Mouse (Mus musculus): ENCODE measurements at regions not wholly inside any gene's neighbourhood (a gene's known extent, or its start where the extent isn't known, plus 50 kb on each side); places are given as distances from the start of the nearest gene placed in this dataset.

- TF ChIP-seq CTCF (IDR thresholded peaks at IDR 0.05; ENCODE audit: extremely low read depth, insufficient read depth, insufficient read length, insufficient replicate concordance) (no peak), POLR2A (IDR thresholded peaks at IDR 0.05; ENCODE audit: low read depth, low read length) (no peak)
These were observed 99.0 kb downstream of the Tmem30b start for GRCm38 (mm10) chr12:73447172-73447571.
